Mouse (Mus musculus): ENCODE data around the gene Slc47a2.
A peak's percentile ranks its signal among the peaks of the same experiment; 100 is the strongest.

Slc47a2 gene

GRCm38 (mm10) chr11:61342505-61343420 is at the start of gene Slc47a2:
Slc47a2 (minus strand) TSS chr11:61342860.
- DNase-seq = no peak

- DNase-seq = no peak
These were observed 46.3 kb upstream of the Slc47a2 start for GRCm38 (mm10) chr11:61388936-61389335.

- DNase-seq = peak; percentile 57
These were observed 45.4 kb upstream of the Slc47a2 start for GRCm38 (mm10) chr11:61388012-61388411.

DNA sequence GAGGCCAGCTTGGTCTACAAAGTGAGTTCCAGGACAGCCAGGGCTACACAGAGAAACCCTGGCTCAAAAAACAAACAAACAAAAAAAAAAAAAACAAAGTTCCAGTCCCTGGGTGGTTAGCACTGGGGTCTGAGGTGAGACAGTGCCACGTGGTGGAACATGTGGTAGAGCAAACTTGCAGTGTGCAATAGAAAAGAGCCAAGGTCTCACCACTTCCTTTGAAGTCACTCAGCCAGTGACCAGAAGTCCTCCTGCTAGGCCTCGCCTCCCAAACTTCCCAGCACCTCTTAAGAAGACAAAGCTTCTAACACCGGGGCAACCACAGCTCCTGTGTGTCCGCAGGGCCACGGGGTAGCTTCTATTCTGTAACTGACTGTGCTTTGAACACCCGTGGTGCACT is 44.6 kb upstream of the Slc47a2 start:
- no peak for DNase-seq

GRCm38 (mm10) chr11:61385725-61386124 is 43.1 kb upstream of the Slc47a2 start:
- no peak for DNase-seq

DNA sequence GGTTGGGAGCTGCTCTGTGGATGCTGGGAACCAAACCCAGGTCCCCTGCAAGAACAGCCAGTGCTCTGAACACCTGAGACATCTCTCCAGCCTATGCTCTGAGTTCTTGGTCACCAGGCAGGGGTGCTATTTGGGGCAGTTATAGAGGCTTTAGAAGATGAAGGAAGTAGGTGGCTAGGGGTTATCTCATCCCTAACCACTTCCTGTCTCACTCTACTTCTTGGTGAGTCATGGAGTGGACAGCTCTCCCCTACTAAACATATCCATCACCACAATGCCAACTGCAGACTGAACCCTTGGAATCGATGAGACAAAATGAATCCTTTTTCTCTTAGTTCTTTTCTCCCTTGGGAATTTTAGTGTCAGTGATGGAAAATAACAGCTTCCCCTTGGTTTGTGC is 38.6 kb upstream of the Slc47a2 start:
- no peak for DNase-seq

GRCm38 (mm10) chr11:61378651-61379050 is 36.0 kb upstream of the Slc47a2 start:
- peak; percentile 79 for DNase-seq

GRCm38 (mm10) chr11:61377881-61378613 is 35.4 kb upstream of the Slc47a2 start, which contains the start of gene Slc47a1:
Slc47a1 (minus strand) TSS chr11:61378345.
- peak; percentile 89 for DNase-seq

- peak; percentile 92 for DNase-seq
These were observed 26.0 kb upstream of the Slc47a2 start for GRCm38 (mm10) chr11:61368668-61369067.

DNA sequence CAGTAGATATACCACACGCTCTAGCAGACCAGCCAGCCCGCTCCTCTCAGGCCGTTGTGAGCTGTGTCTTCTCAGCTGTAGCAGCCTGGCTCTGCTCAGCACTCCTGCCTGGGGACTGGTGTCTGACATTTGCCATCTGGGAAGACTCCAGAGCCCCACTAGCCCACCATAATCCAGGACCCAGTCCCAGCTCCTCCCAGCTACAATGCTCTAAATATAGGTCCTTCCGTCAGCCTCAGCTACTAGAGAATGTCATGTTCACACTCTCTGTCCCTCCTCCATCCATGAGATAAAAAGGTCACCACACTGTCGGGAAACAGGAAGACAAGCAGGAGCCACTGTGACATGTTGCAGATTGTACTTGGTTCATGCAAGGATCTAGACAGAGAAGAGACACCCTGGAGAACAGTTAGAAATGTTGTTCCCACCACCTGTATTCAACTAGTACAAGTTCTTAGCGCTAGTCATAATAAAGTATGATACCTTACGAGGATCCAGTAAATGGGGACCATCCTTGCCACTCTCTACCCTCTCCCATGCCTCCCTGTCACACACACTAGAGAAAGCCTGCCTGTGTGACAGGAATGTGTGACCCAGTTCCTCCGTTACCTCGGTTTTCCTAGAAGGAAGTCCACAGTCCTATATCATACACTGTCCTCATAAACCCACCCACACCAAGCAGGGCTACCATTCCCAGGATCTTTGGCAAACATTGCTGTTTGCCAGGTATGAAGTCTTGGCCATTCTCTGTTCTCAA is 24.0 kb upstream of the Slc47a2 start:
- DNase-seq = no peak

- DNase-seq = no peak
These were observed 23.3 kb upstream of the Slc47a2 start for GRCm38 (mm10) chr11:61365938-61366337.

DNA sequence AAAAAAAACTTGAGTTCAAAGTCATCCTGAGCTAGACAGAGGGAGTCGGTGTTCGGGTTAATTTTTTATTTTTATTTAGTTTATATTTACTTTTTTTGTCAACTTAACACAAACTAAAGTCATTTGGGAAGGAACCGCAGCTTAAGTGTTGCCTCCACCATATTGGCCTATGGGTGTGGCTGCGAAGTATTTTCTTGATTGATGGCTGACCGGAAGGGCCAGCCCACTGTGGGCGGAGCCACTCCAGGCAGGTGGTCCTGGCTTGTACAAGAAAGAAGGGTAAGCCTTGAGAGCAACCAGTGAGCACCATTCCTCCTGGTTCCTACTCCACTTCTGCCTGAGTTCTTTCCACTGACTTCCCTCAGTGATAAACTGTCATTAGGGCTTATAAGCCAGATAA is 21.4 kb upstream of the Slc47a2 start:
- peak; percentile 69 for DNase-seq

DNA sequence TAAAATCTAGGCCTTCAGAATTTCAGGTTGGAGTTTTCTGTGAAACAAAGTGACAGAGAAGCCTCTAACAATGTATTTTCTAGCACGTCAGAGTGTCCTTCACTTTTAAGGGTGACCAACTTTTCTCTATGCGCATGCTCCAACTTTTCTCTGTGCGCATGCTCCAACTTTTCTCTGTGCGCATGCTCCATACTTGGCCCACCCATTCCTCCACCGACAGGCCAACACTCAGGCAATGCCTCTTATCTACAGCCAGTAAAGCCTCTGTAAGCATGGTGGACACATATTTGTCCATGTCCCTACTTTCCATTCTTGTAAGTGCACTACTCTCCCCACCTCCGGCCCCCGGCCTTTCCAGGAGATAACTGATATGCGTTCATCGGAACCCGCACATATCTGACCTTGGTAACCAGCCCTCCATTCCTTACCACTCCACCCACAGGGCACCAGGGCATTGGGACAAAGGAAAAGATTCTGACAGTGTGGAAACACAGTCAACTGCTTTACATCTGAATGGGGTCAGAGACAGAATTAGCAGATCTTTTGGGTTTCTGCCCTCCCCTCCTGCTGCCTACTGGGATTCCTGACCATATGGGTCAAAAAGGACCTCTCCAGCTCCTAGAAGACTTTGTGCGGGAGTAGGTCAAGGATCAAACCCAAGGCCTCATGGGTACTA is 19.0 kb upstream of the Slc47a2 start:
- no peak for DNase-seq

- DNase-seq = peak; percentile 80
These were observed 13.9 kb upstream of the Slc47a2 start for GRCm38 (mm10) chr11:61356600-61356999.

GRCm38 (mm10) chr11:61356111-61356510 is 13.5 kb upstream of the Slc47a2 start:
- DNase-seq = peak; percentile 75

DNA sequence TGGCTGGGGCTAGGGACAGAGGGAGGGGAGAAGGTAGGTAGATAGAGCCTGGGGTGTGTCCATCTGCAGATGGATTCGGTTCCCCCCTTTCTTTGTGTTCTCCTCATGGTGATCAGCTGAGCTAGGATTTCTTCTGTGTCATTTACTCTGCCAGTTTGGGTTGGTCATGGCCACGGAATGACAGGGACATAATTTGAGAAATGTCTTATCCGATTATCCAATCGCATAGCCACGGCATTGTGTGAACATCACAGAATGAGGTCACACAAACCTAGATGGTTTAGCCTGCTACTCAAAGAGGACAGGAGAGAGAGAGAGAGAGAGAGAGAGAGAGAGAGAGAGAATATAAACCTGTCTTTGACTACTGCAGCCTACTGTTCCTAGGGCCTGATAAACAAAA is 12.7 kb upstream of the Slc47a2 start:
- no peak for DNase-seq

GRCm38 (mm10) chr11:61354346-61354745 is 11.7 kb upstream of the Slc47a2 start:
- DNase-seq = peak; percentile 90

DNA sequence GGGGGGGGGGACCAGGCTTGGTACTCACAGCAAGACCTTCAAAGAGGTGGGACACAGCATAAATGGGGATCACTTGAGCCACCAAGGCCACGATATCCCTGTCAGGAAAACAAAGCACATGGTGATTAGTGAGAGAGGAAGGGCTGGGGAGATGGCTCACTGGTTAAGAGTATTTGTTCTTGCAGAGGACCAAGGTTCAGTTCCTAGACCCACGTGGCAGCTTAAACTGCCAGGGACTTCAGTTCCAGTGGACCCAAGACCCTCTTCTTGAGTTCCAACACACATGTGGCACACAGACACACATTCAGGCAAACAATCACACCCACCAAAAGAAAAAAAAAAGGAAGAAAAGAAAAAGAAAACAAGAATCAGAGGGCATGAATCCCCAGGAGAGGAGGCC is 10.4 kb upstream of the Slc47a2 start:
- peak; percentile 62 for DNase-seq

- no peak for DNase-seq
These were observed 9.5 kb upstream of the Slc47a2 start for GRCm38 (mm10) chr11:61352138-61352651.

GRCm38 (mm10) chr11:61349337-61349736 is 6.7 kb upstream of the Slc47a2 start:
- DNase-seq = peak; percentile 94

DNA sequence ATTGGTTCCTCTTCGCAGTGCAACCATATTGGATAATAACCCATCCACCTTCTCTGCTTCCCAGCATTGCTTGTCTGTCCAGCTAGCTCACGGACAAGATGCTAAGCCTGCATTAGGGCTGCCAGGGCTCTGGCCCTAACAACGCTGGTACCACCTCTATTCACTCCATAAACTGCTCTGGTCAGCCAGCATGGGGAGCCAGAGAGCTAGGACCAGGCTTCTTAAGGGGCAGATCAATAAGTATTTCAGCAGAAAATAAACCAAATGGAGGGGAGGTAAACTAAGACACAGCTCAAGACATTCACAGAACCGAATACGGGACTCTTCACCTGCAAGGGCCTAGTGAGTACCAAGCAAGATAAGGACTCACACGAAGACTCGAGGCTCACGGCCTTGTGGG is 3.5 kb upstream of the Slc47a2 start:
- DNase-seq = no peak

- no peak for DNase-seq
These were observed 689 bp downstream of the Slc47a2 start for GRCm38 (mm10) chr11:61341971-61342370.
